Mouse (Mus musculus): Measurements from ENCODE around the gene Atad5.

DNA sequence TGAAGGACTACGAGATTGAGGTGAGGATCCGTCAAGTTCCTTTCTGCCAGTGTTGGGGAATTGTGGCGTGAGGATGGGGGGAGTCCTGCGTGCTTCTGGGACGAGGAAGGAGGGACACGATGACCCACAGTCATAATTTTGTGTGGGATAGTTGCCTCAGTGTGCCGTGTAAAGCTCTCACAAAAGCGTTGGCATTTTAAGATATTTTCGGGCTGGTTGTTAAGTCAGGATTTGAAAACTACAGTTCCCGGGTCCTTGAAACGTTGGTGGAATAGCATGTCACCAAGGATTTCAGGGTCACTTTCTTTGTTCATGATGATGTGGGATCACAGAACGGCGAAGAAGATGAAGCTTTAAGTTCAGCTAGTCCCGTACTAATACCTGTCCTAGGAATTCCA, 616 bp downstream of the Atad5 start:
- TF ChIP-seq CTCF (IDR thresholded peaks at IDR 0.05 in 2 of 3, conservative IDR thresholded peaks at IDR 0.05 in 1 of 3; ENCODE audit: control insufficient read depth in 1 of 3, insufficient read depth in 1 of 3, low read depth in 2 of 3, low read length in 3 of 3, poor library complexity in 1 of 3, severe bottlenecking in 1 of 3) (no peak), RCOR1 (IDR thresholded peaks at IDR 0.05; ENCODE audit: low read depth, low read length) (no peak), SMC3 (IDR thresholded peaks at IDR 0.05; ENCODE audit: low read depth, low read length) (no peak), MXI1 (IDR thresholded peaks at IDR 0.05; ENCODE audit: low read depth, low read length) (peak; percentile 60; the same call in 1 of the 2 replicates), JUND (IDR thresholded peaks at IDR 0.05; ENCODE audit: low read depth, low read length) (no peak), TCF12 (IDR thresholded peaks at IDR 0.05; ENCODE audit: low read depth, low read length) (no peak)
